Mouse (Mus musculus): ENCODE results near the gene Fam208a.

DNA sequence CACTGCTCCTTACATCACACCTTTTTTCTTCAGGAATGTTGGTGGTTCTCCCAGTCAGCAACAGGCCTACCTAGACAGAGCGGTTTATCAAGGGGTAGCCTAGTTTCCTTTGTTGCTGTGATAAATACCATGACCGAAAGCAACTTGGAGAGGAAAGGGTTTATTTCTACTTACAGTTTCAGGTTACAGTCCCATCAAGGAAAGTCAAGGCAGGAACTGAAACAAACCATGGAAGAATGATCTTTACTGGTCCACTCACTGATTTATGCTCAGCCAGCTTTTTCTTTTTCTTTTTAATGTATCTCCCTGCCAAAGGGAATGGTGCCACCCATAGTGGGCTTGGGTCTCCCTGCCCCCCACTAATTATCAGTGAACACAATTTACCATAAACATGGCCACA, 22.7 kb upstream of the Fam208a start:
- TF ChIP-seq CTCF (IDR thresholded peaks at IDR 0.05; ENCODE audit: borderline replicate concordance, insufficient read depth, low read depth, low read length), result no peak
- TF ChIP-seq POLR2A (IDR thresholded peaks at IDR 0.05; ENCODE audit: borderline replicate concordance, insufficient read depth, low read length), result no peak
